Mouse (Mus musculus) heart, embryonic 11.5 days (tissue): ENCODE data around the gene Pfkm. TPM values are rescaled to one million over a fixed set of nuclear protein-coding genes. Genes with fewer than 3 reads are reported as not detected.

Source experiments
- ATAC-seq: fragments of 200-750 bp; cut with Nextera tagmentation; replicated peaks from 2 replicates; pipeline ENCODE4 v1.8.0; 2017; ENCODE audit warnings: moderate library complexity; ENCODE audit not compliant: insufficient number of reproducible peaks, low FRiP score, low TSS enrichment
- H3K27ac ChIP-seq: fragments of 300-500 bp; sonication (generic); 2 replicates; pipeline ENCODE4 v1.5.1; 2014; ENCODE audit warnings: mild to moderate bottlenecking, low read depth, low read length
- H3K27me3 ChIP-seq: fragments of 300-500 bp; sonication (generic); 2 replicates; pipeline ENCODE4 v1.6.1; 2014; ENCODE audit warnings: mild to moderate bottlenecking, low read length, mixed read lengths; ENCODE audit not compliant: control insufficient read depth, insufficient read depth
- H3K36me3 ChIP-seq: fragments of 300-500 bp; sonication (generic); 2 replicates; pipeline ENCODE4 v1.6.1; 2014; ENCODE audit warnings: mild to moderate bottlenecking, low read length, moderate library complexity, mixed read lengths; ENCODE audit not compliant: control insufficient read depth, insufficient read depth
- H3K4me1 ChIP-seq: fragments of 300-500 bp; sonication (generic); 2 replicates; pipeline ENCODE4 v1.6.1; 2014; ENCODE audit warnings: low read length; ENCODE audit not compliant: control insufficient read depth, insufficient read depth
- H3K4me2 ChIP-seq: fragments of 300-500 bp; sonication (generic); 2 replicates; pipeline ENCODE4 v1.6.1; 2014; ENCODE audit warnings: mild to moderate bottlenecking, moderate library complexity
- H3K4me3 ChIP-seq: fragments of 300-500 bp; sonication (generic); 2 replicates; pipeline ENCODE4 v1.5.1; 2014; ENCODE audit warnings: low read depth, low read length
- H3K9ac ChIP-seq: fragments of 300-500 bp; sonication (generic); 2 replicates; pipeline ENCODE4 v1.6.1; 2014; ENCODE audit warnings: mild to moderate bottlenecking, low read depth, low read length, moderate library complexity
- H3K9me3 ChIP-seq: fragments of 300-500 bp; sonication (generic); replicated peaks from 2 replicates; pipeline ENCODE4 v1.6.1; 2016; ENCODE audit warnings: low read length; ENCODE audit not compliant: control insufficient read depth
- WGBS: fragments of 180-500 bp; shearing (Covaris S2); extraction: QIAGEN DNeasy Blood & Tissue Kit; methylation state at CpG from one replicate; pipeline ENCODE4 v1.1.7; 2014; ENCODE audit not compliant: insufficient replicate concordance; 5-methylcytosine and 5-hydroxymethylcytosine counted together
- polyA plus RNA-seq: library from polyadenylated mRNA; unstranded; fragments of >200 nt; fragmentation: Nextera tagmentation; extraction: Ambion mirVana; gene quantifications from 2 replicates; pipeline ENCODE4 v1.2.1, GENCODE M21; 2014

Gene Pfkm
- polyA plus RNA-seq, 1 experiment from 2014 or later = 49.3 TPM

DNA sequence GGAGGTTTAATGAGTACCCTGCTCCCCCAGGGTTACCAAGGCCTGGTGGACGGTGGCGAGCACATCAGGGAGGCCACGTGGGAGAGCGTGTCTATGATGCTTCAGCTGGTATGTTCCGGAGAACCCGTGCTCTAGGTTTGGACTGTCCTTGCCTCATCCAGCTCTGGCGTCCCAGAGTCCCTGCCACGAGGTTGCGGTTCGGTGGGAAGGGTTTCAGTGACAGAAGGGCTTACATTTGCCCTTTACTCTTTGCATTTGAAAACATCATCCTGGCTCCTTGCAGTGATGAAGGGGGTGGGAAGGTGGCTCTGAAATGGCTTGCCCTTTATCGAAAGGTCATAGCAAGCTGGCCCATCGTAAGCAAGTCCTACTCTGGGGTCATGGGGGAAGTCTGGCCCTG is 27.0 kb downstream of the Pfkm start:
- peaks cover 21% of the 10 kb centered on the region; the same call in 1 of the 2 replicates for H3K36me3 ChIP-seq
- no peak overlapping the region for H3K4me3 ChIP-seq
- 85% methylated on average over 12 of the region's 12 CpGs for WGBS
- no peak overlapping the region for H3K4me2 ChIP-seq
- no peak for ATAC-seq
- no peaks in the 10 kb centered on the region for H3K27me3 ChIP-seq
- no peak overlapping the region for H3K27ac ChIP-seq
- H3K4me1 ChIP-seq = peaks cover 7% of the 10 kb centered on the region
- no peaks in the 10 kb centered on the region for H3K9me3 ChIP-seq
- H3K9ac ChIP-seq = no peak overlapping the region

DNA sequence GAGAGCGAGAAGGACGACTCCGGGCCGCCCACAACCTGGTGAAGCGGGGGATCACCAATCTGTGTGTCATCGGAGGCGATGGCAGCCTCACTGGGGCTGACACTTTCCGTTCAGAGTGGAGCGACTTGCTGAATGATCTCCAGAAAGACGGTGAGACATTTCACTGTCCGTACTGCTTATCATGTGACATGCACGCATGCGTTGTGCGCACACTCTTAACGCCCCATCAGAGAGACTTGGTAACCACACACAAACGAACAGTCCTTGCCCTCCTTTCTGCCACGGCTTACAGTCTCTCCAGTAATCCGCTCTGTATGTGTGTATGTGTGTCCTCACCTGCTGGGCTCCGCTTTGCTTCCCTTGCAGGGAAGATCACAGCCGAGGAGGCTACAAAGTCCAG is 28.4 kb downstream of the Pfkm start:
- no peak for ATAC-seq
- H3K4me3 ChIP-seq = no peak overlapping the region
- no peak overlapping the region for H3K27ac ChIP-seq
- no peaks in the 10 kb centered on the region for H3K9me3 ChIP-seq
- H3K4me2 ChIP-seq = no peak overlapping the region
- 91% methylated on average over 20 of the region's 20 CpGs for WGBS
- no peak overlapping the region for H3K9ac ChIP-seq
- peaks cover 3% of the 10 kb centered on the region; the same call in 1 of the 2 replicates for H3K4me1 ChIP-seq
- no peaks in the 10 kb centered on the region for H3K27me3 ChIP-seq
- H3K36me3 ChIP-seq = peaks cover 25% of the 10 kb centered on the region

DNA sequence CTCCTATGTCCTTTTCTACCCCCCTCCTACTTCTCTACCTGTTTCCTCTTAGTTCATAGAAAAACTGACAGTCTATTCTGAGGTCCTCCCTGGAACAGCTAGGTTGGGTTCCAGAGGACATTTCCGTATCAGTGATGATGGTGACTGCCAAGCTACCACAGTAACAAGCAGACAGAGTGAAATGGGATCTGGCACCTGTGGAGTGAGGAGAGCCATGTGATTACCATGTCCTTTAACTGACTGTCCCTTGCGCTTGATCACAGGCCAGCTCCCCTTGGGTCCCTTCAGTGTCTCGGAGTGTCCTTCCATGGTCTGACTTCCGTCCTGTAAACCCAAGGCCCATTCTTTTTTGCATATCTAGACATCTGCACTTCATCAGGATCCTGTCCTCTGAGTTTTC is 38.6 kb downstream of the Pfkm start:
- Histone ChIP-seq H3K4me3 (no peak overlapping the region), H3K4me1 (no peaks in the 10 kb centered on the region), H3K36me3 (peaks cover 13% of the 10 kb centered on the region), H3K9me3 (no peaks in the 10 kb centered on the region), H3K27ac (no peak overlapping the region), H3K4me2 (no peak overlapping the region), H3K9ac (no peak overlapping the region), H3K27me3 (no peaks in the 10 kb centered on the region)
- 87% methylated on average over 4 of the region's 4 CpGs for WGBS
- ATAC-seq = no peak

DNA sequence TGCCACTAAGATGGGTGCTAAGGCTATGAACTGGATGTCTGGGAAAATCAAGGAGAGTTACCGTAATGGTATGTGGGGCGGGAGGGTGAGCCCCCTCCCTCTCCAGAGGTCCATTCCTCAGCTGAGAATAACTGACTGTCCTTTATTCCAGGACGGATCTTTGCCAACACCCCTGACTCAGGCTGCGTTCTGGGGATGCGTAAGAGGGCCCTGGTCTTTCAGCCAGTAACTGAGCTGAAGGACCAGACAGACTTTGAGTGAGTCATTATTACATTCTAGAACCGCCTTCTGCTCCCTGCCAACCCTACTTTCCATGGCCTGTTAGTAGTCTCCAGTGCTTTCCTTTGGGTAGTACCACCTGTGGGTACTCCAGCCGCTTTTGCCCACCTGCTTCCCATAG is 39.1 kb downstream of the Pfkm start:
- H3K4me3 ChIP-seq = no peak overlapping the region
- H3K4me2 ChIP-seq = no peak overlapping the region
- ATAC-seq = no peak
- no peaks in the 10 kb centered on the region for H3K9me3 ChIP-seq
- no peaks in the 10 kb centered on the region for H3K27me3 ChIP-seq
- H3K27ac ChIP-seq = no peak overlapping the region
- no peaks in the 10 kb centered on the region for H3K4me1 ChIP-seq
- H3K9ac ChIP-seq = no peak overlapping the region
- 87% methylated on average over 7 of the region's 7 CpGs for WGBS
- peaks cover 15% of the 10 kb centered on the region for H3K36me3 ChIP-seq

DNA sequence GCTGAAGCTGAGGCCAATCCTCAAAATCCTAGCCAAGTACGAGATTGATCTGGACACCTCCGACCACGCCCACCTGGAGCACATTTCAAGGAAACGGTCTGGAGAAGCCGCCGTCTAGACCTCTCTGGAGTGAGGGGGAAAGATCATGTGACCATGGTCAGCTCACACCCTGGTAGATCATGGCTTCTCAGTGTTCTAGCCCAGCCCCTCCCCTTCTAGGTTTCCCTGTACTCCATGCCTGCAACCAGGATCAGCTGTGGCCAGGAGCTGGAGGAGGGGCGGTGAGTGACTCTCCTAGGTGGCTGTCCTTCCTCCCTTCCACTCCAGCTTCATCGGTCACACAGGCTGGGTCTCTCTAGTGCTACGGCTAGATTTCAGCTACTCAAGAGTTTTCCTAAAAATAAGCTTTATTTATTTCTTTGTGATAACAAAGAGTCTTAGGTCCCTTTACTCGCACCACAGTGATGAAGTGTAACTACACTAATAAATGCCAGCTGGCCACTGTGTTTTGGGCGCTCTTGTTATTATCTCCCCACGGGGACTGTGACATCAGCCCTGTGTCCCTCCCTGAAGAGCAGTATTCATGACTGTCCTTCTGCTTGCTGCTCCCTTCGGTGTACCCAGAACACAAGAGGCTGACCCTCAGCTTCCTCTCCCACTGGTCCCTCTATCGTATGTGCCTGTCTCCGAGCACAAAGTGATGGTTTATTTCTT is 39.7 kb downstream of the Pfkm start:
- Histone ChIP-seq H3K27ac (no peak overlapping the region), H3K4me3 (no peak overlapping the region), H3K27me3 (no peaks in the 10 kb centered on the region), H3K4me2 (no peak overlapping the region), H3K9me3 (no peaks in the 10 kb centered on the region), H3K36me3 (peaks cover 18% of the 10 kb centered on the region), H3K4me1 (no peaks in the 10 kb centered on the region), H3K9ac (no peak overlapping the region)
- ATAC-seq = no peak
- WGBS = 80% methylated on average over 15 of the region's 15 CpGs

DNA sequence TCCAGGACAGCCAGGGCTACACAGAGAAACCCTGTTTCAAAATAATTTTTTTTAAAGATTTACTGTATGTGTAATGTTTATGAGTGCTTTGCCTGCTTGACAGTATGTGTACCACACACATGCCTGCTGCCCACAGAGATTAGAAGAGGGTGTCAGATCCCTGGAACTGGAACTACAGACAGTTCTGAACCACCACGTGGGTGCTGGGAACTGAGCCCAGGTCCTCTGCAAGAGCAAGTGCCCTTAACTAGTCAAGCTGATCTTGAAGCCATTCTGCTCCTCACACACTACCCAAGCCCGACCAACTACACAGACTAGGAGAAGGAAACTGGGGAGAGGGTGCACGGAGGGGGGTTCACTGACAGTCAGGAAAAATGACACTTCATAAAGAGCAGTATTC is 41.1 kb downstream of the Pfkm start:
- Histone ChIP-seq H3K4me2 (no peak overlapping the region), H3K27ac (no peak overlapping the region), H3K36me3 (peaks cover 20% of the 10 kb centered on the region), H3K27me3 (no peaks in the 10 kb centered on the region), H3K9ac (no peak overlapping the region), H3K4me1 (no peaks in the 10 kb centered on the region), H3K9me3 (no peaks in the 10 kb centered on the region), H3K4me3 (no peak overlapping the region)
- 85% methylated on average over 3 of the region's 3 CpGs for WGBS
- ATAC-seq = no peak

DNA sequence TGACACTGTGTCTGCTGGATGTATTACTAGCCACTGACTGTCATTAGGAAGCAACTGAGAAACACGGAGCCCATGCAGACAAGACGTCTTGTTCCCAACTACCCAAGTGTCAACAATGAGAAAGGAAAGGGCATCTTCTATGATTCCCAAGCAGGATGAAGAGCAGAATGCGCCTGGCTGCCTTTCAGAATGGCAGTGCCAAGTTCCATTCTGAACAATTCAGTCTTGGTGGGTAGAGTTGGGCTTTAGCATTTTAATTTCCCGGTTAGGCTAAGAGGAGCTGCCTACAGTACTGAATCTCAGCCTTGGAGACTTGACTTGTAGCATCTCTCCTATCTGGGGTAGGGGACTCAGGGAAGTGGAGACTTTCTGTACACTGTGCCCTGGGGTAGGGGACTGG is 41.6 kb downstream of the Pfkm start:
- H3K27ac ChIP-seq = no peak overlapping the region
- WGBS = 90% methylated on average over 4 of the region's 4 CpGs
- no peak overlapping the region for H3K9ac ChIP-seq
- H3K27me3 ChIP-seq = no peaks in the 10 kb centered on the region
- peaks cover 20% of the 10 kb centered on the region for H3K36me3 ChIP-seq
- H3K4me3 ChIP-seq = no peak overlapping the region
- H3K4me2 ChIP-seq = no peak overlapping the region
- no peaks in the 10 kb centered on the region for H3K4me1 ChIP-seq
- no peak for ATAC-seq
- H3K9me3 ChIP-seq = no peaks in the 10 kb centered on the region

DNA sequence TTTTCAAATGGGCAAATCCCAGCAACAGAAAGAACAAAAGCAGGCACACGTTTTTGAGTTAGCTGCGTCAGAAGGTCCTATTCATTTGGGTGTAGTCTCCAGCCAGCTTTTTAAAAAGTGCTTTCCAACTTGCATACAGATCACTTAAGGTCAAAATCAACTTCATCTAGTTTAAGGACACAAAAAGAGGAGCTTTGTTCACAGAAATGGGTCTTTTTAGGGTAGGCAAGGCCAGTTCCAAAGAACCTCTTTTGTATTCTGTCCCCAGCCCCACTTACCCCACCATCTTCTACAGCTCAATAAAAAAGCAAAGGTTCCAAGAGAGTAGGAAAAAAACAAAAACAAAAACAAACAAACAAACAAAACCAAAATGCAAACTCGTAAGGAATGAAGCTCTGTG is 42.3 kb downstream of the Pfkm start:
- H3K4me2 ChIP-seq = no peak overlapping the region
- H3K27ac ChIP-seq = no peak overlapping the region
- 89% methylated on average over 3 of the region's 3 CpGs for WGBS
- no peak overlapping the region for H3K9ac ChIP-seq
- H3K4me1 ChIP-seq = no peaks in the 10 kb centered on the region
- no peaks in the 10 kb centered on the region for H3K27me3 ChIP-seq
- H3K9me3 ChIP-seq = no peaks in the 10 kb centered on the region
- no peak for ATAC-seq
- peaks cover 19% of the 10 kb centered on the region for H3K36me3 ChIP-seq
- H3K4me3 ChIP-seq = no peak overlapping the region

DNA sequence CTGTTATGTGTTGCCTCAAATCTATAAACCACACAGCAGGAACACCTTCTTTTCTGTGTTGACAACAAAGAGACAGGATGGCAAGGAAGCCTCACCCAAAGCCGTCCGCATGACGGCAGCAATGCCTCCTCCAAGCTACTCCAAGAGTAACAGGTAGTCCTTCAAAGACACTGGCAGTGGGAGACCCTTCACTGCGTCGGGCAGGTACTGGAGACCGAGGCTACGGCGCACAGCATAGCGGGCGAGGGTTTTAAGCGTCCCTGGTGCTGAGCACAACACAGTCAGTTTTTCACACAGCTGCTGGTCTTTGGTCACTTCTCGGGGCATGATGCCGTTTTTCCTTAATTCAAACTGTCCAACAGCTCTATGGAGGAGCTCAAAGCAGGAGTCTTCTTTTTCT is 43.3 kb downstream of the Pfkm start:
- peaks cover 19% of the 10 kb centered on the region for H3K36me3 ChIP-seq
- WGBS = 93% methylated on average over 13 of the region's 13 CpGs
- no peaks in the 10 kb centered on the region for H3K4me1 ChIP-seq
- no peak for ATAC-seq
- no peak overlapping the region for H3K4me3 ChIP-seq
- no peak overlapping the region for H3K4me2 ChIP-seq
- no peaks in the 10 kb centered on the region for H3K9me3 ChIP-seq
- H3K27ac ChIP-seq = no peak overlapping the region
- H3K27me3 ChIP-seq = no peaks in the 10 kb centered on the region
- no peak overlapping the region for H3K9ac ChIP-seq
